Mouse (Mus musculus) heart, embryonic 10.5 days (tissue): ENCODE measurements around the gene Slc9a5. TPM values are rescaled to one million over a fixed set of nuclear protein-coding genes. Genes with fewer than 3 reads are reported as not detected.

Experiments used
- DNase-seq: peaks from one replicate; pipeline ENCODE4 v3.0.0-alpha.2; 2017; ENCODE audit warnings: low spot score
- H3K27ac ChIP-seq: fragments of 300-500 bp; sonication (generic); 2 replicates; pipeline ENCODE4 v1.5.1; 2016; ENCODE audit warnings: mild to moderate bottlenecking
- H3K27me3 ChIP-seq: fragments of 300-500 bp; sonication (generic); 2 replicates; pipeline ENCODE4 v1.6.1; 2016; ENCODE audit warnings: mild to moderate bottlenecking; ENCODE audit not compliant: poor library complexity, insufficient read depth, severe bottlenecking
- H3K36me3 ChIP-seq: fragments of 300-500 bp; sonication (generic); 2 replicates; pipeline ENCODE4 v1.6.1; 2016; ENCODE audit warnings: mild to moderate bottlenecking, moderate library complexity
- H3K4me1 ChIP-seq: fragments of 300-500 bp; sonication (generic); 2 replicates; pipeline ENCODE4 v1.6.1; 2016; ENCODE audit warnings: mild to moderate bottlenecking
- H3K4me3 ChIP-seq: fragments of 300-500 bp; sonication (generic); 2 replicates; pipeline ENCODE4 v1.5.1; 2016; ENCODE audit warnings: mild to moderate bottlenecking, moderate library complexity
- H3K9me3 ChIP-seq: fragments of 300-500 bp; sonication (generic); 2 replicates; pipeline ENCODE4 v1.6.1; 2016; ENCODE audit warnings: mild to moderate bottlenecking, moderate library complexity
- WGBS: fragments of 180-500 bp; shearing (Covaris S2); methylation state at CpG from one replicate; pipeline ENCODE4 v1.1.7; 2016; 5-methylcytosine and 5-hydroxymethylcytosine counted together
- polyA plus RNA-seq: library from polyadenylated mRNA; unstranded; fragments of >200 nt; fragmentation: Nextera tagmentation; extraction: Ambion mirVana; gene quantifications from 2 replicates; pipeline ENCODE4 v1.2.1, GENCODE M21; 2016

The Slc9a5 gene
- polyA plus RNA-seq, 1 experiment from 2014 or later: 2.4 TPM

- WGBS: 81% methylated on average over 1 of the region's 1 CpGs
- DNase-seq: no peak
- Histone ChIP-seq H3K4me3 (no peak overlapping the region), H3K27ac (no peak overlapping the region), H3K9me3 (no peaks in the 10 kb centered on the region), H3K27me3 (no peaks in the 10 kb centered on the region), H3K36me3 (peaks cover 92% of the 10 kb centered on the region), H3K4me1 (peaks cover 28% of the 10 kb centered on the region; the same call in 1 of the 2 replicates)
Observed at GRCm38 (mm10) chr8:105311718-105312117, 36.9 kb upstream of the Slc9a5 start.

- 90% methylated on average over 8 of the region's 8 CpGs for WGBS
- H3K4me3 ChIP-seq: no peak overlapping the region
- no peak for DNase-seq
- H3K4me1 ChIP-seq: peaks cover 22% of the 10 kb centered on the region; the same call in 1 of the 2 replicates
- no peaks in the 10 kb centered on the region for H3K27me3 ChIP-seq
- no peaks in the 10 kb centered on the region for H3K9me3 ChIP-seq
- H3K27ac ChIP-seq: no peak overlapping the region
- peaks cover 85% of the 10 kb centered on the region for H3K36me3 ChIP-seq
Observed at GRCm38 (mm10) chr8:105312891-105313481, 35.7 kb upstream of the Slc9a5 start.

- Histone ChIP-seq H3K4me3 (no peak overlapping the region), H3K9me3 (no peaks in the 10 kb centered on the region), H3K27ac (no peak overlapping the region), H3K27me3 (no peaks in the 10 kb centered on the region), H3K36me3 (peaks cover 85% of the 10 kb centered on the region), H3K4me1 (peaks cover 25% of the 10 kb centered on the region; the same call in 1 of the 2 replicates)
- DNase-seq: no peak
- WGBS: 66% methylated on average over 9 of the region's 9 CpGs
Observed at GRCm38 (mm10) chr8:105313622-105314402, 34.8 kb upstream of the Slc9a5 start.

GRCm38 (mm10) chr8:105315073-105315769, 33.4 kb upstream of the Slc9a5 start:
- Histone ChIP-seq H3K27me3 (no peaks in the 10 kb centered on the region), H3K4me3 (no peak overlapping the region), H3K4me1 (peaks cover 24% of the 10 kb centered on the region; the same call in 1 of the 2 replicates), H3K9me3 (no peaks in the 10 kb centered on the region), H3K36me3 (peaks cover 79% of the 10 kb centered on the region), H3K27ac (no peak overlapping the region)
- 89% methylated on average over 18 of the region's 18 CpGs for whole genome bisulfite sequencing
- DNase-seq: no peak

GRCm38 (mm10) chr8:105317941-105318340, 30.7 kb upstream of the Slc9a5 start:
- no peak for DNase-seq
- Histone ChIP-seq H3K4me1 (peaks cover 24% of the 10 kb centered on the region; the same call in 1 of the 2 replicates), H3K36me3 (peaks cover 61% of the 10 kb centered on the region), H3K4me3 (no peak overlapping the region), H3K27ac (no peak overlapping the region), H3K9me3 (no peaks in the 10 kb centered on the region), H3K27me3 (no peaks in the 10 kb centered on the region)
- 89% methylated on average over 4 of the region's 4 CpGs for WGBS

GRCm38 (mm10) chr8:105318662-105319190, 29.9 kb upstream of the Slc9a5 start:
- H3K36me3 ChIP-seq: peaks cover 57% of the 10 kb centered on the region
- no peak overlapping the region for H3K4me3 ChIP-seq
- no peak for DNase-seq
- 79% methylated on average over 11 of the region's 11 CpGs for WGBS
- no peaks in the 10 kb centered on the region for H3K27me3 ChIP-seq
- no peaks in the 10 kb centered on the region for H3K9me3 ChIP-seq
- no peak overlapping the region for H3K27ac ChIP-seq
- H3K4me1 ChIP-seq: peaks cover 21% of the 10 kb centered on the region; the same call in 1 of the 2 replicates

- H3K4me1 ChIP-seq: peaks cover 30% of the 10 kb centered on the region
- H3K36me3 ChIP-seq: peaks cover 27% of the 10 kb centered on the region
- no peak for DNase-seq
- H3K4me3 ChIP-seq: no peak overlapping the region
- no peaks in the 10 kb centered on the region for H3K27me3 ChIP-seq
- H3K27ac ChIP-seq: no peak overlapping the region
- no peaks in the 10 kb centered on the region for H3K9me3 ChIP-seq
- 77% methylated on average over 4 of the region's 4 CpGs for WGBS
Observed at GRCm38 (mm10) chr8:105323183-105323582, 25.5 kb upstream of the Slc9a5 start.

GRCm38 (mm10) chr8:105325641-105326093, 23.0 kb upstream of the Slc9a5 start:
- Histone ChIP-seq H3K36me3 (peaks cover 38% of the 10 kb centered on the region), H3K4me3 (peak overlapping the region; percentile 82), H3K27ac (peak overlapping the region; percentile 92), H3K27me3 (no peaks in the 10 kb centered on the region), H3K9me3 (no peaks in the 10 kb centered on the region), H3K4me1 (peaks cover 25% of the 10 kb centered on the region)
- no peak for DNase-seq
- WGBS: 1% methylated on average over 12 of the region's 12 CpGs

- H3K4me1 ChIP-seq: peaks cover 25% of the 10 kb centered on the region
- peak within 1 kb of the TSS; percentile 82 for H3K4me3 ChIP-seq
- peaks cover 44% of the 10 kb centered on the region for H3K36me3 ChIP-seq
- H3K27me3 ChIP-seq: no peaks in the 10 kb centered on the region
- peak; percentile 99 for DNase-seq
- no peaks in the 10 kb centered on the region for H3K9me3 ChIP-seq
- under 1% methylated on average over 36 of the region's 36 CpGs for WGBS
- H3K27ac ChIP-seq: peak within 1 kb of the TSS; percentile 92
Observed at GRCm38 (mm10) chr8:105326141-105326672, 22.4 kb upstream of the Slc9a5 start, which contains the start of the genes Lrrc29 and Tmem208. Gene Lrrc29, minus strand, starts transcription at chr8:105326278. Gene Tmem208, plus strand, starts transcription at chr8:105326354.

GRCm38 (mm10) chr8:105326968-105327367, 21.7 kb upstream of the Slc9a5 start:
- Histone ChIP-seq H3K4me3 (peak overlapping the region; percentile 82), H3K4me1 (peaks cover 27% of the 10 kb centered on the region), H3K9me3 (no peaks in the 10 kb centered on the region), H3K27me3 (no peaks in the 10 kb centered on the region), H3K27ac (peak overlapping the region; percentile 92), H3K36me3 (peaks cover 51% of the 10 kb centered on the region)
- WGBS: 35% methylated on average over 6 of the region's 6 CpGs
- no peak for DNase-seq

GRCm38 (mm10) chr8:105330325-105330724, 18.3 kb upstream of the Slc9a5 start:
- Histone ChIP-seq H3K27me3 (no peaks in the 10 kb centered on the region), H3K4me3 (no peak overlapping the region), H3K27ac (no peak overlapping the region), H3K9me3 (no peaks in the 10 kb centered on the region), H3K4me1 (peaks cover 18% of the 10 kb centered on the region), H3K36me3 (peaks cover 75% of the 10 kb centered on the region)
- DNase-seq: no peak
- WGBS: 96% methylated on average over 12 of the region's 12 CpGs

- Histone ChIP-seq H3K4me3 (no peak overlapping the region), H3K36me3 (peaks cover 86% of the 10 kb centered on the region), H3K9me3 (no peaks in the 10 kb centered on the region), H3K27ac (no peak overlapping the region), H3K27me3 (no peaks in the 10 kb centered on the region), H3K4me1 (peaks cover 14% of the 10 kb centered on the region)
- WGBS: 94% methylated on average over 22 of the region's 22 CpGs
- DNase-seq: no peak
Observed at GRCm38 (mm10) chr8:105331469-105331868, 17.2 kb upstream of the Slc9a5 start.
